Mouse (Mus musculus) embryonic facial prominence, embryonic 10.5 days (tissue): ENCODE data around the gene Adam21. TPM values are rescaled to one million over a fixed set of nuclear protein-coding genes. Genes with fewer than 3 reads are reported as not detected.

Experiments used
- DNase-seq: peaks from one replicate; pipeline ENCODE4 v3.0.0-alpha.2; 2017; ENCODE audit warnings: low spot score
- H3K27ac ChIP-seq: fragments of 300-500 bp; sonication (generic); replicated peaks from 2 replicates; pipeline ENCODE4 v1.5.1; 2016; ENCODE audit warnings: mild to moderate bottlenecking
- H3K27me3 ChIP-seq: fragments of 300-500 bp; sonication (generic); replicated peaks from 2 replicates; pipeline ENCODE4 v1.6.1; 2016; ENCODE audit warnings: low read depth, mild to moderate bottlenecking; ENCODE audit not compliant: poor library complexity, severe bottlenecking
- H3K36me3 ChIP-seq: fragments of 300-500 bp; sonication (generic); replicated peaks from 2 replicates; pipeline ENCODE4 v1.6.1; 2016; ENCODE audit warnings: mild to moderate bottlenecking, moderate library complexity
- H3K4me1 ChIP-seq: fragments of 300-500 bp; sonication (generic); 2 replicates; pipeline ENCODE4 v1.6.1; 2016
- H3K4me3 ChIP-seq: fragments of 300-500 bp; sonication (generic); 2 replicates; pipeline ENCODE4 v1.5.1; 2016; ENCODE audit warnings: mild to moderate bottlenecking, moderate library complexity
- H3K9me3 ChIP-seq: fragments of 300-500 bp; sonication (generic); 2 replicates; pipeline ENCODE4 v1.6.1; 2016; ENCODE audit warnings: mild to moderate bottlenecking
- WGBS: fragments of 180-500 bp; shearing (Covaris S2); methylation state at CpG from one replicate; pipeline ENCODE4 v1.1.7; 2016; 5-methylcytosine and 5-hydroxymethylcytosine counted together
- polyA plus RNA-seq: library from polyadenylated mRNA; unstranded; fragments of >200 nt; fragmentation: Nextera tagmentation; extraction: Ambion mirVana; gene quantifications from 2 replicates; pipeline ENCODE4 v1.2.1, GENCODE M21; 2016

The Adam21 gene
- polyA plus RNA-seq = 0.36 and 0.41 TPM in 2 replicates

DNA sequence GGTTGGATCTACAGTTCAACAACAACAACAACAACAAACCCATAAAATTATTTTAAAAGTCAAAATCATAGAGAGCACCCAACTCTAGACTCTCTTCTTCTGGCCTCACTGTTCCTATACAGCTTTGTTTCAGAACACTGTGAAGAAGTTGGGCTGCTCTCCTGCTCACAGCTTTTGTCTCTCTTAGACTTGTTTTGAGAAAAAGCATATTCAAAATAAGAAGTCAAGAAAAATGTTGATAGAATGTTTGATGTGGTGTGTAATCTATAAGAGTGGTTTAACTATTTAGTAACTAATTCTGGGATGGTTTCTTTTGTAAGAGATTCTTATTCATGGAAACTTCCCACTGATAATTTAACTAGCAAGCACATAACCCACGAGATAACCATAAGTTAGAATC is at the start of gene Adam21:
TSS of gene Adam21 (minus strand) at position 101 of the 400 bp plus-strand sequence.
- Histone ChIP-seq H3K9me3 (no peaks in the 10 kb centered on the region), H3K27ac (no peak within 1 kb of the TSS), H3K4me3 (no peak within 1 kb of the TSS), H3K36me3 (peaks cover 30% of the 10 kb centered on the region), H3K4me1 (no peaks in the 10 kb centered on the region), H3K27me3 (no peaks in the 10 kb centered on the region)
- no peak for DNase-seq
- 93% methylated on average over 1 of the region's 1 CpGs for WGBS

GRCm38 (mm10) chr12:81616980-81617379 is 48.7 kb upstream of the Adam21 start:
- Histone ChIP-seq H3K36me3 (no peaks in the 10 kb centered on the region), H3K4me1 (no peaks in the 10 kb centered on the region), H3K27ac (no peak overlapping the region), H3K4me3 (no peak overlapping the region), H3K27me3 (no peaks in the 10 kb centered on the region), H3K9me3 (no peaks in the 10 kb centered on the region)
- 81% methylated on average over 7 of the region's 7 CpGs for WGBS
- DNase-seq = no peak

GRCm38 (mm10) chr12:81615807-81616206 is 47.5 kb upstream of the Adam21 start:
- no peak for DNase-seq
- H3K27me3 ChIP-seq = 0 out of 2 replicates have a peak, but pooled peaks cover 4% of the 10 kb centered on the region
- no peaks in the 10 kb centered on the region for H3K9me3 ChIP-seq
- 83% methylated on average over 6 of the region's 6 CpGs for WGBS
- no peak overlapping the region for H3K4me3 ChIP-seq
- no peak overlapping the region for H3K27ac ChIP-seq
- no peaks in the 10 kb centered on the region for H3K36me3 ChIP-seq
- H3K4me1 ChIP-seq = no peaks in the 10 kb centered on the region

- DNase-seq = no peak
- H3K27ac ChIP-seq = no peak overlapping the region
- 0 out of 2 replicates have a peak, but pooled peaks cover 4% of the 10 kb centered on the region for H3K27me3 ChIP-seq
- no peak overlapping the region for H3K4me3 ChIP-seq
- no peaks in the 10 kb centered on the region for H3K4me1 ChIP-seq
- no peaks in the 10 kb centered on the region for H3K36me3 ChIP-seq
- H3K9me3 ChIP-seq = no peaks in the 10 kb centered on the region
Measured at GRCm38 (mm10) chr12:81609445-81609844, 41.2 kb upstream of the Adam21 start.

- DNase-seq = no peak
- no peaks in the 10 kb centered on the region for H3K27me3 ChIP-seq
- no peaks in the 10 kb centered on the region for H3K9me3 ChIP-seq
- H3K4me1 ChIP-seq = no peaks in the 10 kb centered on the region
- WGBS = 55% methylated on average over 5 of the region's 5 CpGs
- no peak overlapping the region for H3K27ac ChIP-seq
- no peaks in the 10 kb centered on the region for H3K36me3 ChIP-seq
- no peak overlapping the region for H3K4me3 ChIP-seq
Measured at GRCm38 (mm10) chr12:81604995-81605784, 36.9 kb upstream of the Adam21 start.

DNA sequence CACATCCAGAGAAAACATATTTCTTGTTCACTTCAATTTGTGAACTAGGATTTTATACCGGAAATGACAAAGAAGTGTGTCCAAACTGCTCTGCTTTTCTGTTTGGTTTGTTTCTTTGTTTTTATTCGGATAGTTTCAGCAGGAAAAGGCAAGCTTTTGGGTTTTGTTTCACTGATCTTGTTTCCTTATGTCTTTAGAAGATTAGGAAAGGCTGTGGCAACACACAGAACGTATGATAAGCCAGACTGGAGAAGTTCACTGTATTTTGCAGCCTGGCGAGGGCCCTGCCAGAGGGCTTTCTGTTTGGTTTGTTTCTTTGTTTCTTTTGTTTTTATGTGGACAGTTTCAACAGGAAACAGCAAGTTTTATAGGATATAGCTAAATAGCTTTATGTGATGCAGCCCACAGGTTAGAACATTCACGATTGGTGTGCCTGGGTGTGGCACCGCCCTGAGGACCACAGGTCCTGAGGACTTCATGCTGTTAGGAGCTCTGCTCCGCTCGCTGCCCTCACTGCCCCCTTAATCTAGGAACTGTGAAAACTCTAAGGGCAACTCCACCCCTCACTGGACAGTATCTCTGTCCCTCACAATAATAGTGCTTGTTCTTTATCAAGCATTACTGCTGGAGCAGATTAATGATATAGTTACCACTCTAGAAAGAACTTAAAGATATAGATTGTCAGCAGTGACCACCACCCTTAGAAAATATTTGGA is 28.4 kb upstream of the Adam21 start:
- DNase-seq = no peak
- no peaks in the 10 kb centered on the region for H3K27me3 ChIP-seq
- 80% methylated on average over 8 of the region's 8 CpGs for WGBS
- H3K4me3 ChIP-seq = no peak overlapping the region
- no peak overlapping the region for H3K27ac ChIP-seq
- H3K9me3 ChIP-seq = no peaks in the 10 kb centered on the region
- no peaks in the 10 kb centered on the region for H3K36me3 ChIP-seq
- peaks cover 7% of the 10 kb centered on the region; the same call in 1 of the 2 replicates for H3K4me1 ChIP-seq

GRCm38 (mm10) chr12:81594902-81595671 is 26.8 kb upstream of the Adam21 start, which contains the start of gene Med6:
Gene Med6, minus strand, starts transcription at chr12:81595008.
- WGBS = 2% methylated on average over 36 of the region's 36 CpGs
- Histone ChIP-seq H3K4me1 (peaks cover 7% of the 10 kb centered on the region; the same call in 1 of the 2 replicates), H3K4me3 (peak within 1 kb of the TSS; percentile 83), H3K36me3 (peaks cover 12% of the 10 kb centered on the region), H3K27ac (peak within 1 kb of the TSS; percentile 86), H3K9me3 (no peaks in the 10 kb centered on the region), H3K27me3 (no peaks in the 10 kb centered on the region)
- DNase-seq = peak; percentile 98

GRCm38 (mm10) chr12:81567931-81568330 is 343 bp downstream of the Adam21 start:
- no peak for DNase-seq
- Histone ChIP-seq H3K27me3 (no peaks in the 10 kb centered on the region), H3K4me1 (no peaks in the 10 kb centered on the region), H3K9me3 (no peaks in the 10 kb centered on the region), H3K27ac (no peak overlapping the region), H3K4me3 (no peak overlapping the region), H3K36me3 (peaks cover 26% of the 10 kb centered on the region)
- WGBS = 90% methylated on average over 5 of the region's 5 CpGs

- Histone ChIP-seq H3K27ac (no peak overlapping the region), H3K4me3 (no peak overlapping the region), H3K4me1 (no peaks in the 10 kb centered on the region), H3K36me3 (no peaks in the 10 kb centered on the region), H3K9me3 (no peaks in the 10 kb centered on the region), H3K27me3 (no peaks in the 10 kb centered on the region)
- WGBS = 93% methylated on average over 3 of the region's 3 CpGs
- no peak for DNase-seq
Measured at GRCm38 (mm10) chr12:81564173-81564572, 4.1 kb downstream of the Adam21 start.

- H3K27me3 ChIP-seq = no peaks in the 10 kb centered on the region
- 89% methylated on average over 3 of the region's 3 CpGs for WGBS
- no peak overlapping the region for H3K4me3 ChIP-seq
- no peaks in the 10 kb centered on the region for H3K36me3 ChIP-seq
- H3K9me3 ChIP-seq = no peaks in the 10 kb centered on the region
- no peaks in the 10 kb centered on the region for H3K4me1 ChIP-seq
- H3K27ac ChIP-seq = no peak overlapping the region
- no peak for DNase-seq
Measured at GRCm38 (mm10) chr12:81549286-81549685, 19.0 kb downstream of the Adam21 start.

DNA sequence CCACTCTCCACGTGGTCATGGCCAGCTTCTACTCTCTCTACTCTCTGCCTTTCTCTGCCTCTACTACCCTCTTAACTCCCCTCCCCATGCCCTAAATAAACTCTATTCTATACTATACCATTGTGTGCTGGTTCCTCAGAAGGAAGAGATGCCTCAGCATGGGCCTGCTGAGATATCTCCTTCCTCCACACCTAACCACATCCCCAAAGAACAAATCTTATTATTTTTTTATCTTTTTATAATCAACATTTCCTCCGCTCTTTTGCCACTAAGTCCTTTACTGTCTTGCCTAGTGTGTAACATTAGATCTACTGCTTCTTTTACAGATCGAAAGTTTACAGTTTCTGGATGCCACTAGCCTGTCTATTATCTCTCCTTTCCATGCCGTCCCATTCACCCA is 21.1 kb downstream of the Adam21 start:
- 73% methylated on average over 4 of the region's 4 CpGs for WGBS
- no peak for DNase-seq

GRCm38 (mm10) chr12:81533029-81533419 is 35.2 kb downstream of the Adam21 start:
- Histone ChIP-seq H3K4me3 (peak overlapping the region; percentile 87), H3K4me1 (peaks cover 16% of the 10 kb centered on the region), H3K36me3 (no peaks in the 10 kb centered on the region), H3K27ac (peak overlapping the region; percentile 81), H3K9me3 (no peaks in the 10 kb centered on the region), H3K27me3 (no peaks in the 10 kb centered on the region)
- 36% methylated on average over 4 of the region's 4 CpGs for WGBS
- DNase-seq = no peak

More for the DNA sequence above, 21.1 kb downstream of the Adam21 start:
- no peaks in the 10 kb centered on the region for H3K27me3 ChIP-seq
- no peaks in the 10 kb centered on the region for H3K4me1 ChIP-seq
- no peak overlapping the region for H3K27ac ChIP-seq
- no peaks in the 10 kb centered on the region for H3K9me3 ChIP-seq
- no peaks in the 10 kb centered on the region for H3K36me3 ChIP-seq
- H3K4me3 ChIP-seq = no peak overlapping the region
